Mouse (Mus musculus): ENCODE measurements around the gene Sh3pxd2b. TPM values are rescaled to one million over a fixed set of nuclear protein-coding genes. Genes with fewer than 3 reads are reported as not detected.

The Sh3pxd2b gene
- polyA plus RNA-seq, 1 experiment from 2014 or later, result 10.0 TPM

GRCm38 (mm10) chr11:32475487-32476236 is 128.0 kb downstream of the Sh3pxd2b start:
- Histone ChIP-seq H3K27me3 (ENCODE audit: control insufficient read depth, insufficient read depth, low read length) (no peaks in the 10 kb centered on the region), H3K36me3 (ENCODE audit: control insufficient read depth, insufficient read depth) (no peaks in the 10 kb centered on the region), H3K4me3 (ENCODE audit: low read length) (no peak overlapping the region), H3K4me1 (ENCODE audit: control insufficient read depth, insufficient read depth, low read length) (no peaks in the 10 kb centered on the region), H3K9me3 (replicated peaks; ENCODE audit: control insufficient read depth, low read length) (no peaks in the 10 kb centered on the region), H3K27ac (ENCODE audit: low read length) (no peak overlapping the region), H3K9ac (ENCODE audit: low read length) (no peak overlapping the region), H3K4me2 (ENCODE audit: low read depth, low read length) (no peak overlapping the region)
- 70% methylated on average over 5 of the region's 5 CpGs for WGBS
- ATAC-seq (replicated peaks; ENCODE audit: extremely low read depth, insufficient read depth, low FRiP score), result no peak

Other genes starting within 250 kb of the Sh3pxd2b start
- gene Il9r, start 147.5 kb upstream of the Sh3pxd2b start, polyA plus RNA-seq (2015; fragmentation: Nextera tagmentation; extraction: Ambion mirVana), result 0.74 and 1.4 TPM in 2 replicates
- 42.6 and 50.9 TPM in 2 replicates for gene Snrnp25, start 142.4 kb upstream of the Sh3pxd2b start, polyA plus RNA-seq (2015; fragmentation: Nextera tagmentation; extraction: Ambion mirVana)
- gene Rhbdf1, start 125.5 kb upstream of the Sh3pxd2b start, polyA plus RNA-seq (2015; fragmentation: Nextera tagmentation; extraction: Ambion mirVana), result 35.6 and 44.2 TPM in 2 replicates
- 19.1 and 20.4 TPM in 2 replicates for gene Mpg, start 121.3 kb upstream of the Sh3pxd2b start, polyA plus RNA-seq (2015; fragmentation: Nextera tagmentation; extraction: Ambion mirVana)
- gene Nprl3, start 80.1 kb upstream of the Sh3pxd2b start, polyA plus RNA-seq (2015; fragmentation: Nextera tagmentation; extraction: Ambion mirVana), result 30.4 and 33.0 TPM in 2 replicates
- 61.3 and 82.7 TPM in 2 replicates for gene Hba-x, start 71.4 kb upstream of the Sh3pxd2b start, polyA plus RNA-seq (2015; fragmentation: Nextera tagmentation; extraction: Ambion mirVana)
- 15,213 and 16,163 TPM in 2 replicates for gene Hba-a1, start 64.3 kb upstream of the Sh3pxd2b start, polyA plus RNA-seq (2015; fragmentation: Nextera tagmentation; extraction: Ambion mirVana)
- 1.5 and 1.7 TPM in 2 replicates for gene Hbq1b, start 60.9 kb upstream of the Sh3pxd2b start, polyA plus RNA-seq (2015; fragmentation: Nextera tagmentation; extraction: Ambion mirVana)
- gene Hba-a2, start 51.3 kb upstream of the Sh3pxd2b start, polyA plus RNA-seq (2015; fragmentation: Nextera tagmentation; extraction: Ambion mirVana), result 36,578 and 41,568 TPM in 2 replicates
- 1.6 and 2.8 TPM in 2 replicates for gene Hbq1a, start 47.8 kb upstream of the Sh3pxd2b start, polyA plus RNA-seq (2015; fragmentation: Nextera tagmentation; extraction: Ambion mirVana)
- gene Ubtd2, start 107.5 kb downstream of the Sh3pxd2b start, polyA plus RNA-seq (2015; fragmentation: Nextera tagmentation; extraction: Ambion mirVana), result 25.5 and 27.1 TPM in 2 replicates
- 0.40 and 0.56 TPM in 2 replicates for gene Efcab9, start 184.3 kb downstream of the Sh3pxd2b start, polyA plus RNA-seq (2015; fragmentation: Nextera tagmentation; extraction: Ambion mirVana)
- gene Stk10, start 185.5 kb downstream of the Sh3pxd2b start, polyA plus RNA-seq (2015; fragmentation: Nextera tagmentation; extraction: Ambion mirVana), result 4.1 and 5.5 TPM in 2 replicates

All from heart, embryonic 16.5 days (tissue).